In genomic region chr9:107230991-107231538, GRCm38 (mm10) we compare ENCODE assay signal across 8 mouse cellular contexts. TPM values are rescaled to one million over a fixed set of nuclear protein-coding genes. Genes with fewer than 3 reads are reported as not detected.
DNase-seq lines count a peak whose midpoint lies in the region; ATAC-seq and TF ChIP-seq lines count a peak whose summit lies in the region.

No protein-coding gene starts in this region.

- peak overlapping the region; percentile 64 for H3K4me3 ChIP-seq in heart, embryonic 13.5 days
- H3K4me3 ChIP-seq in myocyte, result no peak overlapping the region

- no peak for DNase-seq in frontal cortex, postnatal 36 days (ENCODE audit: low spot score in 2 of 2)
- peak; percentile 39 for DNase-seq in CD4-positive helper T cell, adult 2 months (ENCODE audit: low read depth, low spot score)
- DNase-seq in cerebellum, adult 9-10 months, result peak; percentile 80
- peak; percentile 80 for DNase-seq in left cerebral cortex, postnatal 4 days

- intact Hi-C loops in left cerebral cortex, postnatal 4 days (cut with DNase I), result no loop called here

- H3K27ac ChIP-seq in heart, embryonic 13.5 days (replicated peaks), result no peak overlapping the region

- H3K36me3 ChIP-seq in heart, embryonic 13.5 days, result no peaks in the 10 kb centered on the region
- no peaks in the 10 kb centered on the region for H3K36me3 ChIP-seq in myocyte (ENCODE audit: control insufficient read depth, insufficient read depth)

- H3K79me2 ChIP-seq in myocyte (ENCODE audit: control insufficient read depth, insufficient read depth), result no peaks in the 10 kb centered on the region

- peak overlapping the region; percentile 20 for H3ac ChIP-seq in myocyte (ENCODE audit: control insufficient read depth, insufficient read length)

- no peak for TF ChIP-seq POLR2A in myocyte (IDR thresholded peaks at IDR 0.05; ENCODE audit: insufficient read length, low read depth)

- peak overlapping the region; percentile 73 for H3K9ac ChIP-seq in heart, embryonic 13.5 days

- peak; percentile 62 for ATAC-seq in frontal cortex, adult (ENCODE audit: low TSS enrichment)
- ATAC-seq in heart, embryonic 13.5 days (ENCODE audit: extremely low read depth, insufficient number of reproducible peaks, low FRiP score, low TSS enrichment), result peak; percentile 19; the same call in 1 of the 2 replicates
- ATAC-seq in activated CD4-positive, CD25-positive, alpha-beta regulatory T cell, adult 4 months, result no peak

- H3K9me3 ChIP-seq in heart, embryonic 13.5 days, result no peaks in the 10 kb centered on the region

- H3K4me2 ChIP-seq in heart, embryonic 13.5 days, result peak overlapping the region; percentile 97
- no peak overlapping the region for H3K4me2 ChIP-seq in myocyte (ENCODE audit: low read depth)

- H3K4me1 ChIP-seq in heart, embryonic 13.5 days, result peaks cover 9% of the 10 kb centered on the region

- peaks cover 94% of the 10 kb centered on the region for H3K27me3 ChIP-seq in heart, embryonic 13.5 days (replicated peaks)
- H3K27me3 ChIP-seq in myocyte (ENCODE audit: control insufficient read depth, insufficient read depth, insufficient read length), result peaks cover 19% of the 10 kb centered on the region

- 2% methylated on average over 40 of the region's 50 CpGs for WGBS in heart, embryonic 13.5 days

TF ChIP-seq in myocyte, 11 proteins besides CTCF, POLR2A, EP300 and RAD21:
- TF ChIP-seq MYOG (IDR thresholded peaks at IDR 0.05; ENCODE audit: control insufficient read depth in 1 of 3, insufficient read depth in 1 of 3, insufficient read length in 2 of 3, low read depth in 2 of 3), result no peak
- no peak for TF ChIP-seq TCF12 (IDR thresholded peaks at IDR 0.05; ENCODE audit: insufficient read depth, poor library complexity, severe bottlenecking)
- TF ChIP-seq REST (IDR thresholded peaks at IDR 0.05; ENCODE audit: insufficient read depth, insufficient read length), result no peak
- no peak for TF ChIP-seq SRF (IDR thresholded peaks at IDR 0.05; ENCODE audit: control insufficient read depth, insufficient read length, low read depth)
- TF ChIP-seq CEBPB (IDR thresholded peaks at IDR 0.05; ENCODE audit: insufficient read depth, poor library complexity, severe bottlenecking), result no peak
- no peak for TF ChIP-seq USF1 (IDR thresholded peaks at IDR 0.05; ENCODE audit: low read depth)
- TF ChIP-seq MYOD1 (IDR thresholded peaks at IDR 0.05; ENCODE audit: control insufficient read depth in 1 of 3, insufficient read length in 2 of 3, low read depth in 2 of 3), result no peak
- TF ChIP-seq E2F4 (IDR thresholded peaks at IDR 0.05; ENCODE audit: insufficient read depth), result no peak
- no peak for TF ChIP-seq MAX (IDR thresholded peaks at IDR 0.05; ENCODE audit: low read depth)
- no peak for TF ChIP-seq POLR2AphosphoS2 (IDR thresholded peaks at IDR 0.05; ENCODE audit: insufficient read length, low read depth)
- no peak for TF ChIP-seq TCF3 (IDR thresholded peaks at IDR 0.05; ENCODE audit: insufficient read length, low read depth)
TF ChIP-seq in myocyte: peak in this region for 0.

RNA-seq across cellular contexts. Expression of gene Dock3, which starts 0.6 kb away (rescaled TPM):
- 0.29 and 0.61 TPM in 2 replicates for polyA plus RNA-seq in heart, embryonic 13.5 days (2015; fragmentation: Nextera tagmentation; extraction: Ambion mirVana)
- 100 to 1,000 TPM; 159 to 181 TPM for total RNA-seq in left cerebral cortex, postnatal 4 days (2021)
- polyA plus RNA-seq in myocyte (2012; fragmentation: generic; extraction: Trizol), result 0.40 TPM
- polyA plus RNA-seq in activated CD4-positive, CD25-positive, alpha-beta regulatory T cell, adult 4 months (2017; shearing (Covaris generic)), result under 1 TPM in 1 of 2 experiments, not detected in 1; 0.24 TPM

RNA-seq across cellular contexts. Expression of gene Mapkapk3, which starts 58.6 kb away (rescaled TPM):
- 5.1 and 7.0 TPM in 2 replicates for polyA plus RNA-seq in heart, embryonic 13.5 days (2015; fragmentation: Nextera tagmentation; extraction: Ambion mirVana)
- 1 to 10 TPM; 3.3 to 4.8 TPM for total RNA-seq in left cerebral cortex, postnatal 4 days (2021)
- 3.9 TPM for polyA plus RNA-seq in myocyte (2012; fragmentation: generic; extraction: Trizol)
- 10 to 100 TPM; 57.5 to 62.0 TPM for polyA plus RNA-seq in activated CD4-positive, CD25-positive, alpha-beta regulatory T cell, adult 4 months (2017; shearing (Covaris generic))

Comparison
In these comparisons a context has a peak if more than half of its experiments do, and no peak if none do; other contexts are left out.
1. DNase-seq: peak in CD4-positive helper T cell, adult 2 months (single experiment), cerebellum, adult 9-10 months (single experiment) and left cerebral cortex, postnatal 4 days (single experiment); none in frontal cortex, postnatal 36 days (0 of 2).